Mouse (Mus musculus) liver, embryonic 16.5 days (tissue): Measurements from ENCODE around the gene Tmem40. TPM values are rescaled to one million over a fixed set of nuclear protein-coding genes. Genes with fewer than 3 reads are reported as not detected.

Experiments used
- ATAC-seq: fragments of 200-750 bp; cut with Nextera tagmentation; 2 replicates; pipeline ENCODE4 v1.8.0; 2017; ENCODE audit warnings: low read depth, mild to moderate bottlenecking, moderate number of reproducible peaks, moderate library complexity
- H3K27ac ChIP-seq: fragments of 300-500 bp; sonication (generic); 2 replicates; pipeline ENCODE4 v1.5.1; 2014; ENCODE audit warnings: mild to moderate bottlenecking, low read length
- H3K27me3 ChIP-seq: fragments of 300-500 bp; sonication (generic); 2 replicates; pipeline ENCODE4 v1.6.1; 2014; ENCODE audit warnings: low read depth, low read length, mixed read lengths; ENCODE audit not compliant: control insufficient read depth, insufficient read depth
- H3K36me3 ChIP-seq: fragments of 300-500 bp; sonication (generic); 2 replicates; pipeline ENCODE4 v1.6.1; 2014; ENCODE audit warnings: mild to moderate bottlenecking; ENCODE audit not compliant: control insufficient read depth, insufficient read depth
- H3K4me1 ChIP-seq: fragments of 300-500 bp; sonication (generic); 2 replicates; pipeline ENCODE4 v1.6.1; 2014; ENCODE audit warnings: low read depth, low read length, mixed read lengths; ENCODE audit not compliant: control insufficient read depth
- H3K4me2 ChIP-seq: fragments of 300-500 bp; sonication (generic); 2 replicates; pipeline ENCODE4 v1.6.1; 2014; ENCODE audit warnings: low read depth, low read length, mixed read lengths
- H3K4me3 ChIP-seq: fragments of 300-500 bp; sonication (generic); 2 replicates; pipeline ENCODE4 v1.5.1; 2014; ENCODE audit warnings: low read depth, mild to moderate bottlenecking, low read length
- H3K9ac ChIP-seq: fragments of 300-500 bp; sonication (generic); 2 replicates; pipeline ENCODE4 v1.6.1; 2014; ENCODE audit warnings: low read depth, low read length
- H3K9me3 ChIP-seq: fragments of 300-500 bp; sonication (generic); replicated peaks from 2 replicates; pipeline ENCODE4 v1.6.1; 2016; ENCODE audit warnings: low read length; ENCODE audit not compliant: control insufficient read depth
- WGBS: fragments of 180-500 bp; shearing (Covaris S2); extraction: QIAGEN DNeasy Blood & Tissue Kit; methylation state at CpG from one replicate; pipeline ENCODE4 v1.1.7; 2014; ENCODE audit not compliant: insufficient replicate concordance; 5-methylcytosine and 5-hydroxymethylcytosine counted together
- polyA plus RNA-seq: library from polyadenylated mRNA; unstranded; fragments of >200 nt; fragmentation: Nextera tagmentation; extraction: Ambion mirVana; gene quantifications from 2 replicates; pipeline ENCODE4 v1.2.1, GENCODE M21; 2015

Tmem40 gene
- 28.8 and 29.0 TPM in 2 replicates for polyA plus RNA-seq

GRCm38 (mm10) chr6:115761995-115762756 is at the start of gene Tmem40:
Gene Tmem40, minus strand, starts transcription at chr6:115762410.
- WGBS = 1% methylated on average over 9 of the region's 9 CpGs
- H3K4me2 ChIP-seq = peak within 1 kb of the TSS; percentile 1; the same call in 1 of the 2 replicates
- H3K27me3 ChIP-seq = no peaks in the 10 kb centered on the region
- ATAC-seq = 0 out of 2 replicates have a peak, but pooled peaks have one; percentile 2
- H3K36me3 ChIP-seq = no peaks in the 10 kb centered on the region
- no peak within 1 kb of the TSS for H3K4me3 ChIP-seq
- no peaks in the 10 kb centered on the region for H3K9me3 ChIP-seq
- no peak within 1 kb of the TSS; the same call in 1 of the 2 replicates for H3K9ac ChIP-seq
- H3K27ac ChIP-seq = peak within 1 kb of the TSS; percentile 1
- H3K4me1 ChIP-seq = peaks cover 35% of the 10 kb centered on the region

- Histone ChIP-seq H3K4me3 (no peak overlapping the region), H3K9ac (no peak overlapping the region), H3K27me3 (no peaks in the 10 kb centered on the region), H3K9me3 (no peaks in the 10 kb centered on the region), H3K4me1 (peaks cover 21% of the 10 kb centered on the region), H3K27ac (no peak overlapping the region), H3K36me3 (peaks cover 6% of the 10 kb centered on the region), H3K4me2 (no peak overlapping the region)
- ATAC-seq = no peak
- WGBS = 68% methylated on average over 8 of the region's 8 CpGs
Observed at GRCm38 (mm10) chr6:115811606-115812005, 49.4 kb upstream of the Tmem40 start.

DNA sequence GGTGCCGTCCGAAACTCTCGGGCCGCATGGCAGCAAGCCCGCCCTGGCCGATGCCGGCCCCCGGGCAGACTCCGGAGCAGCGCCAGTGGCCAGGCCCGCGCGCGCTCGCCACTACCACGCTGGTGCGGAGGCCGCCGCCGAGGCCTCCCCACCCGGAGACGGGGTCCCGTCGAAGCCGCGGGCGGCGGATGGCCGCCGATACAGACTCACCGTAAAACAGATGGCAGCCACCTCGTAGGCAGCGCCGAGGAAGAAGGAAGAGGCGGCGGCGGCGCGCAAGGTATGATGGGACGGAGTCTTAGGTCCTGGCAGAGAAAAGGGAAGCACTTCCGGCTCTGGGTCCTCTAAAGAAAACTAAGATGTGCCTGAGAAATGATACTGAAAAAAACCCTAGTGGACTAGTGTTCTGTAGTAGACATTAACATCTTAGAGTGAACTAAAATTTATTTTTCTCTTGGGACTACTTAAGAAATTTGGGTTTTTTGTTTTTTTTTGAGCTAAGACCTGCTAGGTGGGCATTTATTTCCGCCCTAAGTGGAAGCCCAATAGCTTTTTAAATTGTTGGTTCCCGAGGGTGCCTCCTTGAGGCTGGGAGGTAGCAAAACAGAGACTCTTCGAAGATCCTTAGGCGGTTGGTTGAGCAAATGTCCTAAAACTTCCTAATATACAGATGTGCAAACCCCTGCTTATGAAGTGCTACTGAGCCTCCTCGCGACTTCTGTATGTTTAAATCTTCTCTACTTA is 46.5 kb upstream of the Tmem40 start, which contains the start of gene Rpl32:
Gene Rpl32, minus strand, starts transcription at position 260 of the 744 bp plus-strand sequence.
- Histone ChIP-seq H3K27ac (peak within 1 kb of the TSS; percentile 79), H3K36me3 (peaks cover 29% of the 10 kb centered on the region), H3K4me2 (peak within 1 kb of the TSS; percentile 82), H3K4me1 (peaks cover 24% of the 10 kb centered on the region), H3K9ac (peak within 1 kb of the TSS; percentile 95), H3K27me3 (no peaks in the 10 kb centered on the region), H3K9me3 (no peaks in the 10 kb centered on the region), H3K4me3 (peak within 1 kb of the TSS; percentile 94)
- under 1% methylated on average over 47 of the region's 47 CpGs for WGBS
- peak; percentile 83 for ATAC-seq

DNA sequence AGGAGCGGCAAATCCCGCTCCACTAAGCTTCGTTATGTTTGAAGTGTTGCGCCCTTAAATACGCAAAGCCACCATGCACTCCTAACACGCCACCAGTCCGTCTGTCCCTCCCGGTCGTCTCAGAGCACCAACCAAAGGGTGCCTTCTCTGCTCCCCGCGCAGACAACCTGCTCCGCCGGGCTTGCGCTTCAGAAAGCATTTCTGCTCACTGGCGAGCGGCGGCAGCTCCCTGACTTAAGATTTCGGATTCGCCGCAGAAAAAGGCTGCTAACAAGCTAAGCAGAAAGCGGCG is 45.9 kb upstream of the Tmem40 start:
- H3K4me2 ChIP-seq = peak overlapping the region; percentile 82
- peak overlapping the region; percentile 79 for H3K27ac ChIP-seq
- H3K4me1 ChIP-seq = peaks cover 24% of the 10 kb centered on the region
- peak overlapping the region; percentile 94 for H3K4me3 ChIP-seq
- peaks cover 29% of the 10 kb centered on the region for H3K36me3 ChIP-seq
- peak overlapping the region; percentile 95 for H3K9ac ChIP-seq
- H3K9me3 ChIP-seq = no peaks in the 10 kb centered on the region
- ATAC-seq = peak; percentile 15; the same call in 1 of the 2 replicates
- H3K27me3 ChIP-seq = no peaks in the 10 kb centered on the region
- under 1% methylated on average over 22 of the region's 22 CpGs for WGBS

GRCm38 (mm10) chr6:115807464-115808195 is 45.4 kb upstream of the Tmem40 start:
- Histone ChIP-seq H3K27ac (peak overlapping the region; percentile 79), H3K9ac (peak overlapping the region; percentile 95), H3K4me2 (peak overlapping the region; percentile 82), H3K9me3 (no peaks in the 10 kb centered on the region), H3K27me3 (no peaks in the 10 kb centered on the region), H3K4me3 (peak overlapping the region; percentile 94), H3K36me3 (peaks cover 29% of the 10 kb centered on the region), H3K4me1 (peaks cover 24% of the 10 kb centered on the region)
- no peak for ATAC-seq
- WGBS = 1% methylated on average over 15 of the region's 15 CpGs

- peaks cover 34% of the 10 kb centered on the region for H3K36me3 ChIP-seq
- no peak overlapping the region for H3K9ac ChIP-seq
- no peak overlapping the region for H3K4me3 ChIP-seq
- WGBS = 59% methylated on average over 10 of the region's 10 CpGs
- H3K9me3 ChIP-seq = no peaks in the 10 kb centered on the region
- no peak overlapping the region for H3K4me2 ChIP-seq
- no peak overlapping the region for H3K27ac ChIP-seq
- no peak for ATAC-seq
- no peaks in the 10 kb centered on the region for H3K27me3 ChIP-seq
- peaks cover 24% of the 10 kb centered on the region for H3K4me1 ChIP-seq
Observed at GRCm38 (mm10) chr6:115804432-115805192, 42.4 kb upstream of the Tmem40 start.

- WGBS = 43% methylated on average over 16 of the region's 16 CpGs
- Histone ChIP-seq H3K4me3 (no peak overlapping the region), H3K27me3 (no peaks in the 10 kb centered on the region), H3K36me3 (peaks cover 34% of the 10 kb centered on the region), H3K4me2 (no peak overlapping the region), H3K4me1 (peaks cover 21% of the 10 kb centered on the region), H3K9me3 (no peaks in the 10 kb centered on the region), H3K27ac (no peak overlapping the region), H3K9ac (no peak overlapping the region)
- no peak for ATAC-seq
Observed at GRCm38 (mm10) chr6:115803541-115804382, 41.6 kb upstream of the Tmem40 start.

- Histone ChIP-seq H3K4me2 (no peak overlapping the region), H3K27me3 (no peaks in the 10 kb centered on the region), H3K36me3 (peaks cover 28% of the 10 kb centered on the region), H3K4me1 (peaks cover 12% of the 10 kb centered on the region), H3K9me3 (no peaks in the 10 kb centered on the region), H3K4me3 (no peak overlapping the region), H3K27ac (no peak overlapping the region), H3K9ac (no peak overlapping the region)
- no peak for ATAC-seq
- 74% methylated on average over 3 of the region's 3 CpGs for WGBS
Observed at GRCm38 (mm10) chr6:115801811-115802210, 39.6 kb upstream of the Tmem40 start.
